Mouse (Mus musculus): Measurements from ENCODE around the gene Coro1c.

The Coro1c gene

GRCm38 (mm10) chr5:113830796-113831195 lies 77.8 kb downstream of the Coro1c start:
- in situ Hi-C loops (cut with MboI, MseI), result no loop called here

DNA sequence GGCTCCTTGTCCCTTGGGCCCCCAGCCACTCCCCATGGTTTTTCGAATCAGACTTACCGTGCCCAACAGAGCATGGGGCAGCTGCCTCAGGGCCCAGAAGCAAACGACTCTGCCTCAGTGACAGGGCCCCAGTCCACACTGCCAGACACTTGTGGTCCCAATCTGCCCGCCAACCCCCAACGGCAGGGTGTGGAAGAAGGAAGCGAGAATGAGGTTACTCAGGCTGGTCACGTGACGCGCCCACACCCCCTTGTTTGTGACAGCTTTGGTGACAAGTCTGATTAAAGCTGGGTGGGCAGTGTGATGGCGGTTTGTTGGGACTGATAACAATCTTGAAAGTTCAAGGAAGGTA lies 78.3 kb downstream of the Coro1c start:
- in situ Hi-C loops (cut with MboI, MseI), result no loop called here

DNA sequence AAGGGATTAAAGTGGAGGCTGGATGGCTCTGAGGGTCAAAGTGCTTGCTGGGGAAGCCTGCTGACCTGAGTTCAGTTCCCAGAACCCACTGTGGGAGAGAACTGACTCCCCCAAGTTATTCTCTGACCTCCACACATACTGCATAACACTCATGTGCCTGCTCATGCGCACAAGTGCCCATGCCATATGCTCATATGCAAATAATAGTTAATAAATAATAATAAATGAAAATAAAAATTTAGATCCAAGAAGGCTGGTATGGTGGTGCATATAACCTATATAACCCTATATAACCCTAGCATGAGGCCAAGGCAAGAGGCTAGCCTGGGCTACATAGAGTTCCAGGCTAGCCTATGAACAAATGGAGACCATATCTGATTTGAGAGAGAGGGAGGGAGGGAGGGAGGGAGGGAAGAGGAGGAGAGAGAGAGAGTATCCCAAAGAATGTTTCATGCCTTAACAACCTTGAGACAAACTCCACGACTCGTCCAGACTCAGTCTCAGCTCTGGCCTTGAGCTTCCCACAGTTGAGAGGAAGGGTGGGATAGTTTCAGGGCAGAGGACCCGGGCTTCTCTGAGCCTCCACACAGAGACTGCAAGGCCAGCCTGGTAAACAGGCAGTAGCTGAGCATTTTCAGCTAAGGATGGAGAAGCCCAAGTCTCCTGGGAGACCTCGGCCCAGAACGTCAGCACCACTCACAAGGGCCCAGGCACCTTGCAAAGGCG lies 78.8 kb downstream of the Coro1c start:
- in situ Hi-C loops (cut with MboI, MseI), result loop anchor here in 1 of 2 experiments (5.0 to 10.0 kb wide), 2 partner anchors 1555 to 1653 kb away; partner anchors contain the start of genes Sirt4 and Tpst2

DNA sequence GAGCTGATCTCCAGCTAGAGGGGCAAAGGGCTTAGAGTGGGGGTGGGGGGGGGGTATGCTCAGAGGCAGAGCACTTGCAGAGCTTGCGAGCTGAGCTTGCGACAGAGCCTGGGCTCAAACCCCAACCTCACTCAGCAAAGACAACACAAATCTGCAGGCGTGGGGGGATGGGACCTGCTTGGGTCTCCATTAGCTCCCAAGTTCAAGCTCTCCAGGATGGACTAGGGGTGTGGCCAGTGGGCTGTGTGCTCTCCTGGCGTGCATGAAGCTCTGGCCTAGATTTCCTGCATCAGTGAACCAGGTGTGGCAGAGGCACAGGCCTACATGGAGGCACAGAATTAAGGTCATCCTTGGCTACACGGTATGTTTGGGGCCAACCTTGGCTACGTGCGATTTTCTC lies 80.1 kb downstream of the Coro1c start:
- in situ Hi-C loops (cut with MboI, MseI), result loop anchor here in 1 of 2 experiments (5.0 to 10.0 kb wide), 2 partner anchors 1554 to 1654 kb away; partner anchors contain the start of genes Sirt4 and Tpst2

- in situ Hi-C loops (cut with MboI, MseI), result loop anchor here in 1 of 2 experiments (5.0 to 10.0 kb wide), 2 partner anchors 1553 to 1654 kb away; partner anchors contain the start of genes Sirt4 and Tpst2
Observed at GRCm38 (mm10) chr5:113827991-113828411, 80.6 kb downstream of the Coro1c start.

DNA sequence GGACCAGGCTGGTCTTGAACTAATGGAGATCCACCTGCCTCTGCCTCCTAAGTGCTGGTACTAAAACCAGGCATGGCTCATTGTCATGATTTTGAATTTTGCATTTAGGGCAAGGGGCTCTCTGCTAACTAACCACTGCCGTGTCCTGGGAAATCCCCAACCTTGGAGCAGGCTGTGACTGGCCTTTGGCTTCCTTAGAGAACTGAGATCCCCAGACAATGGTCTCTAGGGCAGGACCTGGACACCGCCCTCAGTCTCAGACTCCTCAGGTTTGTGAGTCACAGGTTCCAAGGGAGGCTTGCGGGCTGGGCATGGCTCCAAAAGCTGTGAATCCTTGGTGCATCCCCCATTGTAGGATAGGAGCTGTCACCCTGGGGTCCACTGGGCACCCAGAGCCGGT lies 81.9 kb downstream of the Coro1c start:
- in situ Hi-C loops (cut with MboI, MseI), result loop anchor here in 1 of 2 experiments (5.0 to 10.0 kb wide), 2 partner anchors 1552 to 1656 kb away; partner anchors contain the start of genes Sirt4 and Tpst2

- in situ Hi-C loops (cut with MboI, MseI), result loop anchor here in 1 of 2 experiments (5.0 to 10.0 kb wide), 2 partner anchors 1551 to 1657 kb away; partner anchors contain the start of genes Sirt4 and Tpst2
Observed at GRCm38 (mm10) chr5:113825558-113825957, 83.0 kb downstream of the Coro1c start.

DNA sequence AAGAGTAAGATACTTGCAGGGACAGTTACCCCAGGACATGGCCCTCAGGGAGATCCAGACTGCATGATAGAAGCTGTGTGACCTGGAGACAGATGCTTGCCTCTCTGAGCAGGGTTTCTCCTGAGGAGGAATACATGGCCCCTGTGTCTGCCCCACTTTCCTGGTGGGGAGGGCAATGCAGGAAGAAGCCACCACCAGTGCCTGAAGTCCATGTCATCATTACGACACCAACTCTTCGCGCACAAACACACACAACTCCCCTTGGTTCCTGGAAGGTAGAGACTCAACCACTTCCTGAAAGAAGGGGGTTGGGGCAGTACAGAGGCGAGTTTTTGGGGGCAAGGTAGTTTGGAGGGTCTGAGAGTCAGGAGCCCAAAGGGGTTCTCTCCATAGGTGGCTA lies 84.3 kb downstream of the Coro1c start:
- in situ Hi-C loops (cut with MboI, MseI), result loop anchor here in 1 of 2 experiments (10.0 kb wide), 1 partner anchor 1549 kb away; the partner anchor contains the start of gene Tpst2

- in situ Hi-C loops (cut with MboI, MseI), result loop anchor here (5.0 to 10.0 kb wide), 2 partner anchors 234 to 451 kb away; no protein-coding TSS in a partner anchor
Observed at GRCm38 (mm10) chr5:113818572-113818971, 90.0 kb downstream of the Coro1c start.

DNA sequence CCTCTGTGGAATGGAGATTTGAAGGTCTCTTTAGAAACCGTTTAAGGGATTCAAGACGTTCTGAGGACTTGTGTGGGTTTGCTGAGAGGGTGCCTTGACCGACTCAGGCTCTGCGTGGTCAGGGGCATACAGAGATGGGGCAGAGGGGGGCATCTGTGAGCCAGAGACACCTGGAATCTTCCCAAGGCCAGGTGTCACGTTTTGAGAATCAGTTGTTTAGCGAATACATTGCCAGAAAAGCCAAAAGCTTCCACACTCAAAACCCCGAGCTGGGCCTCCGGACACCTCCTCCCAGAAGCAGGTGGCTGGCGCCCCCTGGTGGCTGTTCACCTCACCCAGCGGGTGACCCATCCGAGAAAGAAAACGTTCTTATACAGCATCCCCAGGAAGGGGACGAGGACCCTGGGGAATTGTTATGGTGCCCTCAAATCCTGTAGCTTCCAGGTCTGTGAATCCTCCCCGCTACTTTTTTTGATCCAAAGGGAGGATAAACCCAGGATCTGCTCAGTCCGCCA lies 92.9 kb downstream of the Coro1c start:
- in situ Hi-C loops (cut with MboI, MseI), result loop anchor here (5.0 to 10.0 kb wide), 2 partner anchors 231 to 448 kb away; no protein-coding TSS in a partner anchor

DNA sequence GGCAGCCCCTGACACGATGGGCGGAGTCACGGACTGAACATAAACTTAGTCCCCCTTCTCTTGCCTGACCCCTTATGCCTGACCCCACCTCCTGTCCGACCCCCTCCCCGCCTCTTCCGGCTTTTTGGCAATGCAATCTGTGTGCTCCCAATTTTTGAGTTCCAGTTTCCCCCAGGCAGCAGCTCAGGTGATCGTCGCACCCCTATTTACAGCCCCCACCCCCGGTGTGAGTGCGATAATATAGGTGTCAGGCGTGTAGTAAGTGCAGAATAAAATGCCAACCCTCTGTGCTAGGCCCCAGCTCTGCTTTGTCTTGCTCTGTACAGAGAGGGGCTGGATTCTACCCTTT lies 93.5 kb downstream of the Coro1c start:
- in situ Hi-C loops (cut with MboI, MseI), result loop anchor here (5.0 to 10.0 kb wide), 2 partner anchors 230 to 448 kb away; no protein-coding TSS in a partner anchor

- in situ Hi-C loops (cut with MboI, MseI), result loop anchor here (5.0 to 10.0 kb wide), 3 partner anchors 42 to 447 kb away; partner anchors contain the start of genes Iscu (in 2 of the 2) and Sart3 (in 2 of the 2)
Observed at GRCm38 (mm10) chr5:113814111-113815040, 94.2 kb downstream of the Coro1c start.

DNA sequence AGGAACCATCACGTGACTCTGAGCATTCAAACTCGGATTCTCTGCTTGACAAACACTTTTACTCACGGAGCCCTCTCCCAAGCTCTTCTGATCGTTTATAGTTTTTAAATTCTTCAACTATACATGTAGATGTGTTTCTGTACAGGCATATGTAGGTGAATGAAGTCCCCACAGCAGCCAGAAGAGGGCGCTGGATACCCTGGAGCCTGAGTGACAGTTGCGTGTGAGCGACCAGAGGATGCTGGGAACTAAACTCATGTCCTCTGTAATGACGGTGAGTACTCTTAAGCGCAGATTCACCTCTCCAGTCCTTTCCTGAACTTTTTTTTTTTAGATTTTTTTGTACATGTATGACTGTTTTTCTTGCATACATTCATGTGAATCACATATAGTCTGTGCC lies 95.0 kb downstream of the Coro1c start:
- in situ Hi-C loops (cut with MboI, MseI), result loop anchor here (5.0 to 10.0 kb wide), 2 partner anchors 41 to 229 kb away; partner anchors contain the start of genes Iscu (in 2 of the 2) and Sart3 (in 2 of the 2)

GRCm38 (mm10) chr5:113812638-113813037 lies 95.9 kb downstream of the Coro1c start:
- in situ Hi-C loops (cut with MboI, MseI), result loop anchor here (5.0 to 10.0 kb wide), 2 partner anchors 40 to 228 kb away; partner anchors contain the start of genes Iscu (in 2 of the 2) and Sart3 (in 2 of the 2)

GRCm38 (mm10) chr5:113811824-113812420 lies 96.6 kb downstream of the Coro1c start:
- in situ Hi-C loops (cut with MboI, MseI), result loop anchor here (5.0 to 10.0 kb wide), 2 partner anchors 40 to 227 kb away; partner anchors contain the start of genes Iscu (in 2 of the 2) and Sart3 (in 2 of the 2)

GRCm38 (mm10) chr5:113810111-113810510 lies 98.4 kb downstream of the Coro1c start:
- in situ Hi-C loops (cut with MboI, MseI), result loop anchor here (5.0 to 10.0 kb wide), 2 partner anchors 38 to 225 kb away; partner anchors contain the start of genes Iscu (in 2 of the 2) and Sart3 (in 2 of the 2)

GRCm38 (mm10) chr5:113808177-113808576 lies 100.4 kb downstream of the Coro1c start:
- in situ Hi-C loops (cut with MboI, MseI), result no loop called here

GRCm38 (mm10) chr5:113807712-113808111 lies 100.8 kb downstream of the Coro1c start:
- in situ Hi-C loops (cut with MboI, MseI), result no loop called here

- in situ Hi-C loops (cut with MboI, MseI), result no loop called here
Observed at GRCm38 (mm10) chr5:113806414-113806813, 102.1 kb downstream of the Coro1c start.

- in situ Hi-C loops (cut with MboI, MseI), result no loop called here
Observed at GRCm38 (mm10) chr5:113805301-113805700, 103.3 kb downstream of the Coro1c start.

Data from T-helper 17 cell (primary cell).